Mouse (Mus musculus): ENCODE data around the gene Cdkn1a. TPM values are rescaled to one million over a fixed set of nuclear protein-coding genes. Genes with fewer than 3 reads are reported as not detected.

Gene Cdkn1a
- polyA plus RNA-seq, 1 experiment = 453 TPM

GRCm38 (mm10) chr17:29057361-29057890 is 33.4 kb upstream of the Cdkn1a start:
- no peak overlapping the region for H3K4me3 ChIP-seq (ENCODE audit: insufficient read depth, low read length)
- H3K27ac ChIP-seq (ENCODE audit: insufficient read depth, low read length) = no peak overlapping the region
- H3K4me1 ChIP-seq (ENCODE audit: control insufficient read depth, insufficient read depth, low read length) = peaks cover 6% of the 10 kb centered on the region; the same call in 1 of the 2 replicates
- TF ChIP-seq CTCF (IDR thresholded peaks at IDR 0.05; ENCODE audit: borderline replicate concordance, insufficient read depth, low read length) = no peak

- no peak for TF ChIP-seq CTCF (IDR thresholded peaks at IDR 0.05; ENCODE audit: borderline replicate concordance, insufficient read depth, low read length)
- no peak for TF ChIP-seq POLR2A (IDR thresholded peaks at IDR 0.05; ENCODE audit: low read depth, low read length)
- Histone ChIP-seq H3K27ac (ENCODE audit: insufficient read depth, low read length) (no peak overlapping the region), H3K4me1 (ENCODE audit: control insufficient read depth, insufficient read depth, low read length) (peaks cover 6% of the 10 kb centered on the region; the same call in 1 of the 2 replicates)
Observed at GRCm38 (mm10) chr17:29057961-29058360, 32.8 kb upstream of the Cdkn1a start.

GRCm38 (mm10) chr17:29058487-29058886 is 32.3 kb upstream of the Cdkn1a start:
- Histone ChIP-seq H3K27ac (ENCODE audit: insufficient read depth, low read length) (no peak overlapping the region), H3K4me1 (ENCODE audit: control insufficient read depth, insufficient read depth, low read length) (peaks cover 10% of the 10 kb centered on the region; the same call in 1 of the 2 replicates), H3K4me3 (ENCODE audit: insufficient read depth, low read length) (no peak overlapping the region)
- TF ChIP-seq POLR2A (IDR thresholded peaks at IDR 0.05; ENCODE audit: low read depth, low read length) = no peak
- TF ChIP-seq CTCF (IDR thresholded peaks at IDR 0.05; ENCODE audit: borderline replicate concordance, insufficient read depth, low read length) = no peak

More at GRCm38 (mm10) chr17:29057961-29058360, 32.8 kb upstream of the Cdkn1a start:
- H3K4me3 ChIP-seq (ENCODE audit: insufficient read depth, low read length) = no peak overlapping the region

- Histone ChIP-seq H3K4me1 (ENCODE audit: control insufficient read depth, insufficient read depth, low read length) (peaks cover 12% of the 10 kb centered on the region; the same call in 1 of the 2 replicates), H3K4me3 (ENCODE audit: insufficient read depth, low read length) (no peak overlapping the region), H3K27ac (ENCODE audit: insufficient read depth, low read length) (no peak overlapping the region)
- TF ChIP-seq CTCF (IDR thresholded peaks at IDR 0.05; ENCODE audit: borderline replicate concordance, insufficient read depth, low read length) (no peak), POLR2A (IDR thresholded peaks at IDR 0.05; ENCODE audit: low read depth, low read length) (no peak)
Observed at GRCm38 (mm10) chr17:29059581-29059980, 31.2 kb upstream of the Cdkn1a start.

GRCm38 (mm10) chr17:29060946-29061345 is 29.8 kb upstream of the Cdkn1a start:
- TF ChIP-seq CTCF (IDR thresholded peaks at IDR 0.05; ENCODE audit: borderline replicate concordance, insufficient read depth, low read length) = no peak
- TF ChIP-seq POLR2A (IDR thresholded peaks at IDR 0.05; ENCODE audit: low read depth, low read length) = no peak
- peaks cover 12% of the 10 kb centered on the region; the same call in 1 of the 2 replicates for H3K4me1 ChIP-seq (ENCODE audit: control insufficient read depth, insufficient read depth, low read length)
- no peak overlapping the region for H3K4me3 ChIP-seq (ENCODE audit: insufficient read depth, low read length)
- H3K27ac ChIP-seq (ENCODE audit: insufficient read depth, low read length) = no peak overlapping the region

GRCm38 (mm10) chr17:29062119-29063035 is 28.4 kb upstream of the Cdkn1a start:
- peaks cover 8% of the 10 kb centered on the region; the same call in 1 of the 2 replicates for H3K4me1 ChIP-seq (ENCODE audit: control insufficient read depth, insufficient read depth, low read length)
- no peak overlapping the region for H3K4me3 ChIP-seq (ENCODE audit: insufficient read depth, low read length)
- TF ChIP-seq POLR2A (IDR thresholded peaks at IDR 0.05; ENCODE audit: low read depth, low read length) (no peak), CTCF (IDR thresholded peaks at IDR 0.05; ENCODE audit: borderline replicate concordance, insufficient read depth, low read length) (no peak)
- H3K27ac ChIP-seq (ENCODE audit: insufficient read depth, low read length) = no peak overlapping the region

- Histone ChIP-seq H3K4me3 (ENCODE audit: insufficient read depth, low read length) (no peak overlapping the region), H3K27ac (ENCODE audit: insufficient read depth, low read length) (no peak overlapping the region), H3K4me1 (ENCODE audit: control insufficient read depth, insufficient read depth, low read length) (peaks cover 11% of the 10 kb centered on the region; the same call in 1 of the 2 replicates)
- TF ChIP-seq POLR2A (IDR thresholded peaks at IDR 0.05; ENCODE audit: low read depth, low read length) (no peak), CTCF (IDR thresholded peaks at IDR 0.05; ENCODE audit: borderline replicate concordance, insufficient read depth, low read length) (no peak)
Observed at GRCm38 (mm10) chr17:29063121-29063987, 27.4 kb upstream of the Cdkn1a start.

- peaks cover 11% of the 10 kb centered on the region; the same call in 1 of the 2 replicates for H3K4me1 ChIP-seq (ENCODE audit: control insufficient read depth, insufficient read depth, low read length)
- no peak overlapping the region for H3K27ac ChIP-seq (ENCODE audit: insufficient read depth, low read length)
- TF ChIP-seq CTCF (IDR thresholded peaks at IDR 0.05; ENCODE audit: borderline replicate concordance, insufficient read depth, low read length) (no peak), POLR2A (IDR thresholded peaks at IDR 0.05; ENCODE audit: low read depth, low read length) (no peak)
- no peak overlapping the region for H3K4me3 ChIP-seq (ENCODE audit: insufficient read depth, low read length)
Observed at GRCm38 (mm10) chr17:29063988-29064285, 26.8 kb upstream of the Cdkn1a start.

GRCm38 (mm10) chr17:29065245-29065940 is 25.4 kb upstream of the Cdkn1a start:
- TF ChIP-seq CTCF (IDR thresholded peaks at IDR 0.05; ENCODE audit: borderline replicate concordance, insufficient read depth, low read length) (no peak), POLR2A (IDR thresholded peaks at IDR 0.05; ENCODE audit: low read depth, low read length) (no peak)
- Histone ChIP-seq H3K4me3 (ENCODE audit: insufficient read depth, low read length) (no peak overlapping the region), H3K4me1 (ENCODE audit: control insufficient read depth, insufficient read depth, low read length) (peaks cover 11% of the 10 kb centered on the region; the same call in 1 of the 2 replicates), H3K27ac (ENCODE audit: insufficient read depth, low read length) (no peak overlapping the region)

Measured in embryonic fibroblast, embryonic 13.5 days (primary cell).